Mouse (Mus musculus) olfactory bulb, adult 2 months (tissue): ENCODE measurements at regions not wholly inside any gene's neighbourhood (a gene's known extent, or its start where the extent isn't known, plus 50 kb on each side); places are given as distances from the start of the nearest gene placed in this dataset.

Experiments
- H3K27ac ChIP-seq: fragments of 200-500 bp; 2 replicates; pipeline ENCODE4 v1.5.1; 2012; ENCODE audit warnings: low read depth, low read length; ENCODE audit not compliant: insufficient read depth
- H3K4me1 ChIP-seq: fragments of 200-500 bp; 2 replicates; pipeline ENCODE4 v1.6.1; 2012; ENCODE audit warnings: low read length; ENCODE audit not compliant: control insufficient read depth, insufficient read depth
- H3K4me3 ChIP-seq: fragments of 200-500 bp; 2 replicates; pipeline ENCODE4 v1.5.1; 2012; ENCODE audit warnings: mild to moderate bottlenecking, low read depth, low read length, moderate library complexity; ENCODE audit not compliant: insufficient read depth
- CTCF ChIP-seq: fragments of 200-500 bp; IDR thresholded peaks from 2 replicates; pipeline ENCODE4 v1.5.1; 2012; ENCODE audit warnings: low read depth, mild to moderate bottlenecking, low read length, moderate library complexity; ENCODE audit not compliant: insufficient read depth
- POLR2A ChIP-seq: fragments of 200-500 bp; IDR thresholded peaks from 2 replicates; pipeline ENCODE4 v1.6.1; 2012; ENCODE audit warnings: mild to moderate bottlenecking, low read depth, low read length, moderate library complexity; ENCODE audit not compliant: insufficient read depth
- WGBS: fragments of 180-500 bp; shearing (Covaris S2); methylation state at CpG from one replicate; pipeline ENCODE4 v1.1.7; 2018; 5-methylcytosine and 5-hydroxymethylcytosine counted together

GRCm38 (mm10) chr8:89663859-89664258 lies 619.9 kb upstream of the Sall1 start:
- TF ChIP-seq CTCF, result no peak
- no peak for TF ChIP-seq POLR2A

GRCm38 (mm10) chr8:89658998-89659944 lies 615.3 kb upstream of the Sall1 start:
- Histone ChIP-seq H3K4me1 (peaks cover 12% of the 10 kb centered on the region), H3K27ac (no peak overlapping the region), H3K4me3 (no peak overlapping the region)
- TF ChIP-seq POLR2A (no peak), CTCF (no peak)
- WGBS, result 56% methylated on average over 14 of the region's 14 CpGs

More at GRCm38 (mm10) chr8:89663859-89664258, 619.9 kb upstream of the Sall1 start:
- Histone ChIP-seq H3K27ac (no peak overlapping the region), H3K4me3 (no peak overlapping the region), H3K4me1 (peaks cover 6% of the 10 kb centered on the region)
- 57% methylated on average over 10 of the region's 10 CpGs for WGBS

GRCm38 (mm10) chr8:89655369-89655768 lies 611.4 kb upstream of the Sall1 start:
- TF ChIP-seq POLR2A (no peak), CTCF (no peak)
- Histone ChIP-seq H3K27ac (no peak overlapping the region), H3K4me1 (peaks cover 10% of the 10 kb centered on the region), H3K4me3 (no peak overlapping the region)
- 68% methylated on average over 14 of the region's 14 CpGs for WGBS

- Histone ChIP-seq H3K27ac (no peak overlapping the region), H3K4me1 (no peaks in the 10 kb centered on the region), H3K4me3 (no peak overlapping the region)
- 82% methylated on average over 5 of the region's 5 CpGs for WGBS
- TF ChIP-seq POLR2A, result no peak
- no peak for TF ChIP-seq CTCF
Measured at GRCm38 (mm10) chr8:89649207-89649890, 605.4 kb upstream of the Sall1 start.

GRCm38 (mm10) chr8:89646946-89647345 lies 603.0 kb upstream of the Sall1 start:
- H3K27ac ChIP-seq, result no peak overlapping the region
- WGBS, result 94% methylated on average over 5 of the region's 5 CpGs
- no peaks in the 10 kb centered on the region for H3K4me1 ChIP-seq
- H3K4me3 ChIP-seq, result no peak overlapping the region
- TF ChIP-seq POLR2A, result no peak
- no peak for TF ChIP-seq CTCF

- TF ChIP-seq POLR2A (no peak), CTCF (no peak)
- H3K27ac ChIP-seq, result no peak overlapping the region
- H3K4me1 ChIP-seq, result no peaks in the 10 kb centered on the region
- WGBS, result 87% methylated on average over 5 of the region's 5 CpGs
- H3K4me3 ChIP-seq, result no peak overlapping the region
Measured at GRCm38 (mm10) chr8:89641339-89641738, 597.4 kb upstream of the Sall1 start.

GRCm38 (mm10) chr8:89634864-89635263 lies 590.9 kb upstream of the Sall1 start:
- no peak for TF ChIP-seq CTCF
- no peak for TF ChIP-seq POLR2A
- 93% methylated on average over 2 of the region's 2 CpGs for WGBS
- H3K27ac ChIP-seq, result no peak overlapping the region
- no peak overlapping the region for H3K4me3 ChIP-seq
- H3K4me1 ChIP-seq, result no peaks in the 10 kb centered on the region

GRCm38 (mm10) chr8:89632304-89632703 lies 588.3 kb upstream of the Sall1 start:
- Histone ChIP-seq H3K4me1 (no peaks in the 10 kb centered on the region), H3K4me3 (no peak overlapping the region), H3K27ac (no peak overlapping the region)
- 66% methylated on average over 5 of the region's 5 CpGs for WGBS
- TF ChIP-seq CTCF, result no peak
- TF ChIP-seq POLR2A, result no peak

GRCm38 (mm10) chr8:89630540-89630939 lies 586.6 kb upstream of the Sall1 start:
- no peak for TF ChIP-seq CTCF
- no peak for TF ChIP-seq POLR2A
- H3K4me1 ChIP-seq, result no peaks in the 10 kb centered on the region

More at GRCm38 (mm10) chr8:89630540-89630939, 586.6 kb upstream of the Sall1 start:
- Histone ChIP-seq H3K4me3 (no peak overlapping the region), H3K27ac (no peak overlapping the region)
- 93% methylated on average over 3 of the region's 3 CpGs for WGBS
